Mouse (Mus musculus): ENCODE results near the gene Bach2.

DNA sequence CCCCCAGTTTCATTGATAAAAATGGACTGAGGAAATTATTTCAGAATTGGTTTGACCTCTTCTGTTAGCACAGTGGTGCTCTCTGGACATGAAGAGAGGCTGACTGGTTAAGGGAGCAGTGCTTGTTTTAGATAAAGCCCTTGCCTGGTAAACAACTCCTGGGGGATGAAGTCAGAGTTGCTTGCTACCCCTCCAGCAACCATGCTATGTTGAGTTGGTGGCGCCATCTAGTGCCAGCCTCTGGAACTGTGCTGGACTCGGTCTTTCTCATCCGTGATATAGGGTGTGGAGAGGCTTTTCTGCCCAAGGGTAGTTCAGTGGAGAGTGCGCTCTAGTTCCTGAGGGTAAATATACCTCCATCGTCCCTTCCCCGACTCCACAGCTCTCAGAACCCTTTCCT, 9.6 kb downstream of the Bach2 start:
- peak; percentile 95 for TF ChIP-seq CTCF (IDR thresholded peaks at IDR 0.05; ENCODE audit: insufficient read depth, low read length)
- TF ChIP-seq POLR2A (IDR thresholded peaks at IDR 0.05; ENCODE audit: borderline replicate concordance, extremely low read depth, low read depth, low read length), result no peak
